Mouse (Mus musculus) MEL (cell line): ENCODE measurements around the gene Serpina1f.

Experiments
- CHD2 ChIP-seq: IDR thresholded peaks from 2 replicates; pipeline ENCODE4 v1.6.1; 2011; ENCODE audit warnings: low read length, improper control_type of control experiment
- E2F4 ChIP-seq: IDR thresholded peaks from 2 replicates; pipeline ENCODE4 v1.6.1; 2011; ENCODE audit warnings: low read depth, low read length, improper control_type of control experiment, borderline replicate concordance
- ELF1 ChIP-seq: IDR thresholded peaks from 2 replicates; pipeline ENCODE4 v1.6.1; 2014; ENCODE audit warnings: low read depth, mild to moderate bottlenecking, inconsistent platforms, low read length, improper control_type of control experiment, moderate library complexity
- EP300 ChIP-seq, 2 experiments: IDR thresholded peaks; 2 replicates each; pipeline ENCODE4 v1.6.1; 2011; ENCODE audit warnings: improper control_type of control experiment in 2 of 2, low read length in 2 of 2, low read depth in 1 of 2, mild to moderate bottlenecking in 1 of 2
- MAX ChIP-seq: IDR thresholded peaks from 2 replicates; pipeline ENCODE4 v1.6.1; 2011; ENCODE audit warnings: low read length, improper control_type of control experiment
- MYC ChIP-seq: IDR thresholded peaks from 2 replicates; pipeline ENCODE4 v1.6.1; 2011; ENCODE audit warnings: low read depth, mild to moderate bottlenecking, low read length, improper control_type of control experiment, moderate library complexity
- POLR2AphosphoS2 ChIP-seq: IDR thresholded peaks from 2 replicates; pipeline ENCODE4 v1.6.1; 2011; ENCODE audit warnings: low read length, improper control_type of control experiment
- RCOR1 ChIP-seq: IDR thresholded peaks from 2 replicates; pipeline ENCODE4 v1.6.1; 2012; ENCODE audit warnings: low read depth, mild to moderate bottlenecking, inconsistent platforms, low read length, improper control_type of control experiment
- USF2 ChIP-seq, 2 experiments: IDR thresholded peaks; 2 replicates each; pipeline ENCODE4 v1.6.1; 2011 to 2012; ENCODE audit warnings: improper control_type of control experiment in 2 of 2, low read length in 2 of 2, borderline replicate concordance in 1 of 2, inconsistent platforms in 1 of 2, low read depth in 1 of 2, mild to moderate bottlenecking in 1 of 2; ENCODE audit not compliant: insufficient read depth in 1 of 2
- ZNF384 ChIP-seq: IDR thresholded peaks from 2 replicates; pipeline ENCODE4 v1.6.1; 2012; ENCODE audit warnings: low read depth, mild to moderate bottlenecking, inconsistent platforms, low read length, improper control_type of control experiment

DNA sequence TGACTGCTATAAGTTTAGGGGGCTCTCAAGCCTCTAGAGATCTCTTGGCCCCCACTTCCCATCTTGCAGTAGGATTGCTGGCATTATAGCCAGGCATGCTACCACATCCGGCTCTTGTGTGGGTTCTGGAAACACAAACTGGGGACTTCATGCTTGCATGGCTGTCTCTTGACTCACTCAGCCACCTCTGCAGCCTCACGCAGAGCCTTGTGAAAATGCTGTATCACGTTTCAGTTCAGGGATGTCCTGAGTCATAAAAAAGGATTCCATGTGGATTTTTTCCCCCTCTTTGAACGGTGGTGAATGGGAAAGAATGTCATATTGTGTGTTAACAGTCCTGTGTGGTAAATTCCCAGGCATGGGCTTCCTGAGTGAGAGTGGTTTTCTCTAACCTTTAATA, 11.6 kb downstream of the Serpina1f start:
- TF ChIP-seq ZNF384 (no peak), EP300 (IDR thresholded peaks at IDR 0.05; ENCODE audit: low read depth in 1 of 2, low read length in 2 of 2) (no peak), ELF1 (no peak), RCOR1 (no peak), USF2 (IDR thresholded peaks at IDR 0.05; ENCODE audit: borderline replicate concordance in 1 of 2, insufficient read depth in 1 of 2, low read depth in 1 of 2, low read length in 2 of 2) (no peak), MYC (no peak), POLR2AphosphoS2 (no peak), E2F4 (no peak), MAX (no peak), CHD2 (no peak)
